Mouse (Mus musculus) layer of hippocampus, adult 9-11 months (tissue): ENCODE measurements around the gene Nos1ap.

Experiments used
- DNase-seq: peaks from one replicate; pipeline ENCODE4 v3.0.0; 2022

Nos1ap gene

DNA sequence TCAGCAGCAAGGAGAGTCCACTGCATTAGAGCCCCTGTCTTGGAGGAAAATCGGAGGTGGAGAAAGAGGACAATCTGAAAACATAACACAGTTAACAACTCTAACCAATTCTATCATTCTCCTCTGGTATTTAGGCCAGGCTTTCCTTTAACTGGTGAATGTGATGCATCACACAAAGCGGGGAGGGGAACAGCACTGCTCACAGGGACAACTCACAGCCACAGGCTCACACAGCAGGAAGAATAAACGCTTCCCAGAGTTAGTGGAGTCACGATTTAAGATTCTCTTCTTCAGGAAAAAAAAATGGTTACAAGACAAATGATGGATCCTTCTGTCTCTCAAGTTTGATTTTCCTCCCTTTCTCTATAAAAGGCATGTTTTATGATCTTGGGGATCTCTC, 187.0 kb downstream of the Nos1ap start:
- no peak for DNase-seq

DNA sequence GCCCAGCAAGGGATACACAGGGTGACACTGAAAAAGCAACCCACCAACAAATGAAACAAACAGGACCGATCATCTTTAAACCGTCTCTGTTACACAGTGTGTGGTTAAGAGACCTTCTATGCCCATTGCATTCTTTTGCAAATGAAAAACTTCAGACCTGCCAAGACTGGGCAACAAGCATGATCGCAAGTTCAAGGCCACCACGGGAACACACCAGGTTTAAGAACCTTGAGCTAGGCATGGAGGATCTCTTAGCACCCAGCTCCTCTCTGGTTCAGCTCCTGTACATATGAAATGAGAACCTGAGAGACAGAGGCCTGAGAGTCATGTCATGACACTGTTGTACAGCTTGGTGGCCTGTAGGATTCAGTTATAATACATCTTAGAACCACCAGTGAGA, 190.8 kb downstream of the Nos1ap start:
- DNase-seq = no peak

DNA sequence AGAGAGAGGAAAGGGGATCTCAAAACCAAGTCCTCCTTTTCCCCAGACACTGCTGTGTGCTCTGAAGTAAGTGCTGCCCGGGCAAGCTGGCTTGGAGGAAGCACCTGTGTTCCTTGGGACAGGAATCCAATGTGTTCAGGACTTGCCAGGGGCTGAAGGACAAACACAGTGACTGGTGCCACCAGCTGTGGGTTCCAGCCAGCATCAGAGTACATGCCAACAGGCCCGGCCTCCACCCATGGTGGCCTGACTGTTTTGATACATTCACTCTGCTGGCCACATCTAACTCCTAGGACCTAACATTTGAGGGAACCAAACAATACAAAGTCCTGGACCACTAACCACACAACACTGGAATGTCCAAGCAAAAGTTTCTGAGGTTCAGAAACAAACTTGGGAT, 194.6 kb downstream of the Nos1ap start:
- DNase-seq = no peak

DNA sequence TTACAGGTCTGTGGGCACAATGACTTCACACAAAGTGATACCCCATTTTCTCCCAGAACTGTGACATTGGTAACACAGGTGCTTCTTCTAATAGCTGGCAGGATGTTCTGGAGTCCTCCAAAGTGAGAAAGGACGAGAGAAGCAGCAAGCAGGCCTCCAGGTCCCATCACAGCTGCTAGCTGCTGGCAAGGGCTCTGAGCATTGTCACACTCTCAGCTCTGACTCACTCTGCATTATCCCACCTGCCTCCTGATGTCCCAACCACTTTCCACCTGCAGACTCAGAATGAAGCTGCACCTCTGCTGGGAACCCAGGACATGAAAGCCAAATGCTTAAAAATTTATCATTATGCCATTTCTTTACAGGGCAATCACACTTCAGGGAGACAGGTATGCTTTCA, 195.0 kb downstream of the Nos1ap start:
- no peak for DNase-seq

DNA sequence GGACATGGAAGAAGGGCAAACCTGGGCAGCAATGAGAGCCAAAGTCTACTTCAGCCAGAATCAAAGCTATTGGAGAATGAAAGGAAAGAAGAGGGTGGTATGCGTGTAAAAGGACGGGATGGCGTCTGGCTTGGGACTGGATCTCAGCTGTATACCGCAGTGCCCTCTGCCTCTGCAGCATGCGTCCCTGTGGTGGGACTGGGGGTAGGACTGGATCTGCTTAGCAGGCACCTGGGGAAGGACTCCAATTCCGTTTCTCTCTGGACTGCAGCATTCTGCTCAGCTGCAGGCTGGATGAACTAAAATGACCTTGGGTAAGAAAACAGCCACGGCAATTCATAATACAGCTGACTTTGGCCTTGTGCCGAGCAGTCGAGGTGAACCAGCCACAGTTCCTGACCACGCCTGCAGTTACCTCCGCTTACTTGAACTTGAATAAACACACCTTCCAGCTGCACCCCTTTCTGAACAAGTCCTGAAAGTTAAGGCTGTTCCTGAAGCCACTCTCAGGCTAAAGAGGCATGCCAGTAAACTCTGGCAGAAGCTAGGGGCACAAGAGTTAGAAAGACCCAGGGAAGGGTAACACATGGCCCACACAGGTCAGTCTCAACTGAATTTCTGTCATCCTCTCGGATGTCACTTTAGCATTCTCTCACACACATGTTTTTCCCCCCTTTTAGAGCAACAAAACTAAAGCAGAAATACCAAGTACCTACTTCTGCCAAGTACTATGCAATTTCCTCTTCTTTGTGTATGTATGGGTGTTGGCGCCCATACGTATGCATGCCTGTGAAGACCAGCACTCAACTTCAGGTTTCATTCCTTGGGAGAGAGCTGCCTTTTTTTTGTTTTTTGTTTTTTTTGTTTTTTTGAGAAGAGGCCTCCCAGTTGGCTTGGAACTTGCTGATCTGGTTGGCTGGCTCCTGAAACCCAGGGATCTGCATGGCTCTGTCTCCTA, 196.6 kb downstream of the Nos1ap start:
- no peak for DNase-seq

DNA sequence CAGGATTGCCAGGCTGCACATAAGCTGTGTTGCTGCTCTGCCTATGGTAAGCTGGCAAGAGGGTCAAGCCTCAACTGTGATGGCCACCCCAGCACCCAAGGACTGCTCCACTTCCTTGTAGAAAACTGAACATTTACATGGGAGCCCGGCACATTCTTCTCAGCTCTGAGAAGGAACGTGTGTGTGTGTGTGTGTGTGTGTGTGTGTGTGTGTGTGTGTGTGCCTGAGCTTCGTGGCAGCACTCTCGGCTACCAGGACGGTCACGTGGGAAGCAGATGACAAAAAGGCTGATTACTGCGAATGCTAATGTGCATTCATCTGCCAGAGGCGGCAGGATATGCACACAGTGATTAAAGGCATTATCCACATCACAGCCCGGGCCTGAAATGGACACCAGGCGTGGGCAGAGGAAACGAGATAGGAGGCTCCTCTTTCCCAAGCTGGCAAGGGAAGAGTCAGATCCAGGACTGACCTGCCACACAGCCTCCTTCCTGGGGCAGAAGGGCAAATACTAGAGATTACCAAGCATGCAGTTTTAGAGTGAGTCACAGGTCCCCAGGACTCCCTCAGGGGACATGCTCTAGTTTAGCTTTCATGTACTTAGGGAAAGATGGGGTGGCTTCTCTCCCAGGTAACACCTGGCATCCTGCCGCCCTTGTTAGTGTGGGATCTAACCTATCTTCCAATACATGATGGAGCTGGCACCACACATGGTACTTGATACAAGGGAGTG, 202.3 kb downstream of the Nos1ap start:
- peak; percentile 82 for DNase-seq

DNA sequence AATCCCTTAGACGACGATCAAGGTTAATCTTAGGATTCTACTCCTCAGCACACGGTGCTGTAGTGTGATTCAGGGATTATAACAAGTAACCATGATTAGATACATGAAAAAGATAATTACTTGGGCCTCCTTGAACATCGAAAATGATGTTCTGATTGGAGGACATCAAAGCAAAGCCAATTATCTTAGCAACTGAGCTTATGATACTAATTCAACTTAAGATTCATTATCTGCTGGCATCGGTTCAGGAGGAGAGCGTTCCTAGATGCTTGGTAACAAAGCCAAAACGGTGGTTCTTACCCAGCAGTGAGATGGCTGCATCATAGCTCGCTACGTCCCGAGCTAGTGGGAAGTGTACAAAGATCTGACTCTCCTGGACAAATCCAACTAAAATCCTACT, 204.2 kb downstream of the Nos1ap start:
- no peak for DNase-seq

DNA sequence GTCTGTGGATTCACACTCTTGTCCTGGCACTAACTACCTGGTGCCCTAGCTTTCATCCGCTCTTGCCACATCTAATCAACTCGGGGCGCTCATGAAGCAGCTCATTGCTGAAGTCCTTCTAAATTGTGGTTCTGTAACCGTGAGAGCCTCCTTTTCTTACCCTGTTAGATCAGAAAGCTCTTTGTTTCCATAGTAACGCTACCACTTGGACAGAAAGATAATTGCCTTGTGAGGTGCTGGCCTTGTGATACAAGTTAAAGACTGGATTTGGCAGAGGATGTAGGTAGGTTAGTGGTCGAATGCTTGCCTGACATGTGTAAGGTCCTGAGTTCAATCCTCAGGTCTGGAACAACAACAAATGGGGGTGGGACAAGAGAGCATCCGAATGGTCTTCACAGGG, 206.1 kb downstream of the Nos1ap start:
- DNase-seq = no peak

DNA sequence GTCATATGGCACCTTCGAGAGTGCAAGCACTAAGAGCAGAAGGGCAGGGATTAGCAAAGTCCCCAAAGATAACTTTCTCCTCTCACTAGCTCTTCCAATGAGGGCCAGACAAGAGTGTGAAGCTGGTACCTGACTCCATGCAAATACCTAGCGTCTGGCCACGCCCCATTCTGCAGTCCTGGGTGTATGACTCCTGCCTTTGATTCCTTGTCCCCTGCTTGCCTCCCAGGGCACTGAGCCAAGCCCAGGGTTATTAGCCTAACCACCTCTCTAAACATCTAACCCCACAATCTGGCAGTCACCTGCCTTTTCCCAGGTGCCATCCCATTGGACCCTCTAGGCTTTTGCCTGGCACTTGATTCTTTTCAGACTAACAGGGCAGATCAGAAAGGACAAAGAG, 208.2 kb downstream of the Nos1ap start:
- no peak for DNase-seq

DNA sequence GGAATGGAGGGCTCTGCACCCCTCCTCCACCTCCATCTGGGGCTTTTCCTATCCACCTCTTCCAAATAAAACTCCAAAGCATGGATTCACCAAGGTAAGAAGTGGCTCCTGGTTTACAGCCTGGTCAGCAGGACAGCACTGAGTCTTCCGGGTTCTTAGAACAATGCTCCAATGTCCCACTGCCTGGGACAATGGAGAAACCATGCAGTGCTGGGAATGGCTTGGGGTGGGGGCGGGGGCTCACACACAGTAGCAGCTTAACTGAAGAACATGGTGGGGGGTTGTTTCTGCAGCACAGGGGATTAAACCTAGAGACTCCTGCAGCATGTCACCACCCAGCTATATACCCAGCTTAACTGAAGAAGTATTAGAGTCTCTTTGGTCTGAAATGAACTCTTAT, 209.2 kb downstream of the Nos1ap start:
- no peak for DNase-seq

DNA sequence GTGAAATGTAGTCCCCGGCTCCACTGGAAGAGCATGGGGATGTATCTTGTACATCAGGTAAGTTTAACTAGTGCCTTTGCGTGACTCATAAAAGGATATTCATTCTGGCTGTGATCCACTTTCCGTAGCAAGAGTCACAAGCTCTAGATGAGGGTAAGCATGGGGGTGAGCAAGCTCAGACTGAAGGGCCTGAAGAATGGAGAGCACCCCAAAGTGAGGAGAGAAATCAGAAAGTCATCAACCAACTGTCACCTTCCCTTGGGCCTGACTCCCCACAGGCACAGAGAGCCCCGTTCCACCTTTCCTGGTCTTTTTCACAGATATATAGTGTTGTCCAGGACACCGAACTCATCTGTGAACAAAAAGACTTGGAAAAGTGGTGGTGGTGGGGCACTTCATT, 213.9 kb downstream of the Nos1ap start:
- DNase-seq = no peak

DNA sequence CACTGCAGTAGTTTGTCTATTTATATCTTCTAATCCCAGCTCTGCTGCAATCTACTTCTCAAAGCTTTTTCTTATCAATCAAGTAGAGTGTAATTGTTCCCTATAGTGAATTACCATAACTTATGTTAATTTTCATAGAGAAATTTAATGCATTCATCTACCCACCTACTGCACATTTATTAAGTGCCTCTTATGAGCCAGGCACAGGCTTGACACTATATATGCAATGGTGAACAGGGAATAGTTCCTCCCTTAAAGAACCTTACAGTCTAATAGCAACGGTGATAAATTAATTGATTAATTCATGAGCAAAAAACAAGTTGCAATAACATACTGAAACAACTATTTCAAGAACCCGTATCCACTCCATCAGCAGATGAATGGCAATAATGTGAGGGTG, 215.9 kb downstream of the Nos1ap start:
- no peak for DNase-seq

DNA sequence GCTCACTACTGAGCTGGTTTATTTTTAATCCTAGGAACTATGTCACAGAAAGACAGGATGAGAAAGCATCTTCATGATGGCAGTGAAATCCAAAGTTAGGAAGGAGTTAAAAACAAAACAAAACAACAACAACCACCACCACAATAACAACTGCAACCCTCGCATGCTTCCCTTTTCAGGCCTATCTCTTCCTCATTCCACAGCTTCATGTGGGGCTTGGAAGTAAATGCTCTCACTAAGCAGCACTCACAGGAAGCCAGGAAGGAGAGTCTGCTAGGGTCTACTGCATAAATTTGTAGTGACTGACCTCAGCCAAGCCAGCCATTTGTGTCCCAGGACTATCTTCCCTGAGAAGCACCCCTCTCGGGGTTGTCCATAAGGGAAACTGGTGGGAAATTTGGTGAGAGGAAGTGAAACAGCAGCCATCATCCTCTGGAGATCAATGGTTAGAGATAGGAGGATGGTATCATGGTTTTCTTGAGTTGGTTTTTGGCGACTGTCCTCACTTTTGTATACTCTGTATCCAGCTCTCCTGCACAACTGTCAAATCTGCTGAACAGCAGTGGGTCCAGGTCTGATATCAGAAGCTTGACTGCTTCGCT, 218.4 kb downstream of the Nos1ap start:
- DNase-seq = no peak

DNA sequence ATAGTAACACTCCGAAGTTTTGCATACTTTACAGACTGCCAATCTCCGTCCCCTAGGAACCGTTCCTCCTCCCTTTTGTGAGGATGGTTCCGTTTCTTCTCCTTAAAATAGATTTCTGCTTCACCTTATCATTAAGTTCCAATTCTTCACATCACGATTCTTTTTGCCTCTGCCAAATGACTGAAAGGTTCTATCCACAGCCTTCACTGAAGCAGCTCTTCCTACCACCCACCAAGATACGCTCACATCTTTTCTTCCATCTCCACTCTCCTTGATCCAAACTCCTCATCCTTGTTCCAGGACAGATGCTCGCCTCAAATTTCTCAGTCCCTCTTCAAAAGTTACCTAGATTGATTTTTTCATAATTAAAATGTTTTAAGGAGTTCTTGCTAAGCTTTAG, 220.8 kb downstream of the Nos1ap start:
- no peak for DNase-seq

DNA sequence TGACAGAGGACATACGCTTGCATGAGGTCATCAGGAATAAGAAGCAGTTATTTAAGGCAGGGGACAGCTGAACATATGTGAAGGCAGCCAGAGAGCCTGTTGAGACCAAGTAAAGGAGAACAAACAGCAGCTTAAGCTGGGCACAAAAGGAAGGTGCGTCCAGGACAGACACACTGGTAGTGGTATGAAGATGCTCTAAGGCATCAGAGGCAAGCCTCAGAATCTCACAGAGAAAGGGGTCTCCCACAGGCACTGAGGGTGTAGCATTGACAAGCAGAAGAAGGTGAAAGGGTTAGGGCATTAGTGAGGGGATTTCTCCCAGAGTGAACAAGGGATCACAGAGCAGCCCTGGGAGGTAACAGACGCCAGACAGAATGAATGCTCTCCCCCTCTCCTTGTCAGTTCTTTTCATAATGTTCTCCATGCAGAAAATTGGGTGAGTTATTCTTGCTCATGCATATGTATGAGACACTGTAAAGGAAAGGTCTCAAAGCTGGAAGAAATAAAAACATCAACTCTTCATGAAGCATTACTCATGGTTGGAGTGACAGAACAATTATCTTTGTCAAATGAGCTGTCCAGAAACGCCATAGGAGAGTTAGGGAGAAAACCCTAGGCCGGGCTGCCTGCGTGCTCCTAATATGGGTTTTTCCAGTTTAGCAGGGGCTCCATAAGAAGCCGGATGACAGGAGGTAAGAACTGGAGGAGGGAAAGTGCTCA, 222.5 kb downstream of the Nos1ap start:
- no peak for DNase-seq

DNA sequence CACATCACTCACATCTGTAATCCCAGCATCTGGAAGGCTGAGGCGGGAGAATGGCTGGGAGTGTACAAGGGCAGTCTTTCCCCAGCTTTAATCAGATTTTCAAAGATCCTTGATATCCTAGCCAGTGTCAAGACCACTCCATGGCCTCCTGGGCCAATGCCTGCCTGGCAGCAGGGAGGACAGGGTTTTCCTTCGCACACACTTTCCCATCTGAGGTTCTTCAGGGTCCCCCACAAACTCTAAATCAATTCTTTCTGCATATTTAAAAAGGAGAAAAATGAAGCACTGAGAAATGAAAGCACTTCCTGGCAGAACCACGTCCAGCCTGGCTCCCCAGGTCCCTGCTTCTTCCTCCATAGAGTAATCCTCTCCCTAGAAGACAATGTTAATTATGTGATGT, 225.9 kb downstream of the Nos1ap start:
- no peak for DNase-seq

DNA sequence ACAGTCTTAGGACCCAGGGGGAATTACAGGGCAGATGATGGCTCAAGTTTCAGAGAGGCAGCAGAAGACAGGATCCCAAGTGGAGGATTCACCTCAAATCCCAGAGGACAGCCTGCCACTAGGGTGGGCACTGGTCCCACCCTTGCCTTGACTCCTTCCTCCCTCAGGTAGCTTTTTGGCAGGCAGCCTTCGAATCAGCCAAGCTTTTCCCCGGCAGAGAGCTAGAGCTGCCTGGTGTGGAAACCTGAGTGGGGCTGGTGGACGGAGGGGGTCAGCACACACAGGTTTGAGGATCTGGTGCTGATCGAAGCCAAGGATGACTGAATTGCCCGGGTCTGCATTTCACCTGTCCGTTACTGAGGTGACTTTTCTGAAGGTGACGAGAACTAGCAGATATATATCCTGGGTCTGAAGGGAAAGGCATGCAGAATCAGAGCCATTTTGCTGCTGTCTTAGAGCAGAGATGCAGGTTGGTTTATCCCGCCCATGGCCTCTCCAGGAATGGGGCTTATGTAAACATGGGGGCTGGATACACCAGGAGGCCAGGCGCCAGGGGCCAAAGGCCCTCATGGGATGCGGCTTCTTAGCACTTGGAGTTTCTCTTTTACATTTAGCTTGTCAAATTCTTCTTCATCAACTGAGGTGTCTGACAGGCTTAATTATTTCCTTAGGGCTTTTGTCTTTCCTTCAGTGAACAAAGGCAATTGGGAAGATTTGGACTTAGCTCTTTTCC, 229.3 kb downstream of the Nos1ap start:
- DNase-seq = no peak

DNA sequence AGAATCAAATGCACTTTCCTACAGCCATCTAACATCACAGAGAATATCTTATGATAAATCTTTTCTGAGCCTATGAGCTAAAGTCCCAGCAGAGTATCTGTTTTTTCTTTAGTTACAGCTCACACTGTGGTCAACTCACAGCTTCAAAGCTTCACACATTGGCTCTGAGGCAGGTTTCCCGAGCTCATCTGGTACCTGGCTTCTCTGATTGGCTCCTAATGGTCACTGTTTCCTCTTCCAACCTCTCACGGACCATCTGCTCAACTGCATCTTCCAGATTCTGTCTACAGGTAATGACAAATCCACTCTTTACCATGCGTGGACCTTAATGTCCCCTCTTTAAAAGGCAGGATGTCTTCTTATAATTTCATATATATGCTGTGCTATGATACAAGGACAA, 236.3 kb downstream of the Nos1ap start:
- DNase-seq = no peak

DNA sequence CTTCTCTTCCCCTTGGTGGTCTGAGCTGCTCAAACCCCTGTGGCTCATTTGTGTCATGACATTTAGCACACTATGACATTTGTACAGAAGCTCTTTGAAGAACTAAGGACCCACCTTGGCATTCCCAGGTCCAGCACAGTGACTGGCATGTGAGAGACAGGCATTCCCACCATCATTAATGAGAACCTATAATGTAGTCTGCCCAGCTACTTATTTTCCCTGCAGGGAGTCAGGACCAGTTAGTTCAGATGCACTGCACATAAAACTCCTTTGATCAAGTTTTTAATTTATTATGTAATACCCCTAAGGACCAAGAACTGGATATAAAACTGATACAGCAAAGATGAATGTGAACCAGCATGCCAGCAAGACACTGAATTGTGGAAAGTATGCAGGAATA, 238.6 kb downstream of the Nos1ap start:
- DNase-seq = no peak

DNA sequence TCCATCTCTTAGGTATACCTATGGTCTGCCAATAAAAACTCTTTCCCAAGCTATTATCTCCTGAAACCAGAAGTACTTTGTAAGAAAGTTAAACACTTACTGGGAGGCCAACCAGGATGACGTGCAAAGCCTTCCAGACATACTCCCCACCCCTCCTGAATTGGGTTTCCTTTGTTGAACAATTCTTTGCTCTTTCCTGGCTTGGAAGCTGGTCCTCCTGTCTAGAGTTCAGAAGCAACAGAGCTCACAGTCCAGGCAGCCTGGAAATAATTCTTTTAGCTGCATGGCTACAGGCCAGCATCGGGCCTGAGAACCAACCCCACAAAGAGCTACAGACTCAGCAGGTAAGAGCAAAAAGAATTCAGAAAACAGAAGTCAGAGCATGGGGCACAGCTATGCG, 243.4 kb downstream of the Nos1ap start:
- DNase-seq = no peak

DNA sequence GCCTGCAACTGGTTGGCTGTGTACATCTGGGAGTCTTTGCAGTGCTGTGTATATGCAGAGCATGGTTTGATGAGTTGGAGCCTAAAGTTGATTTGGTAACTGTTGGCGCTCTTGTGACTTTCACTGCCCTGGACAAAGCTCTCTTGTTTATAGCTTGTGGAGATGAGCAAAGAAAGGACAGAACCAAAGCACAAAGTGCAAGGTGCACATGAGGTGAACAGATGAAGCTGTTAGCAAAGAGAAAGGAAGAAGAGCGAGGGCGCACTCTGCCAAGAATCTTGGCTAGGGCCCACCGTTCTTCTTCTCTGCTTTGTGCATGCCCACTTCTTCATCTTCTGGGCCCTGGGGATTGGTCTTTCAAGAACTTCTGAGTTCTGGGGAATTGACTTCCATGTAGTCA, 245.8 kb downstream of the Nos1ap start:
- no peak for DNase-seq

DNA sequence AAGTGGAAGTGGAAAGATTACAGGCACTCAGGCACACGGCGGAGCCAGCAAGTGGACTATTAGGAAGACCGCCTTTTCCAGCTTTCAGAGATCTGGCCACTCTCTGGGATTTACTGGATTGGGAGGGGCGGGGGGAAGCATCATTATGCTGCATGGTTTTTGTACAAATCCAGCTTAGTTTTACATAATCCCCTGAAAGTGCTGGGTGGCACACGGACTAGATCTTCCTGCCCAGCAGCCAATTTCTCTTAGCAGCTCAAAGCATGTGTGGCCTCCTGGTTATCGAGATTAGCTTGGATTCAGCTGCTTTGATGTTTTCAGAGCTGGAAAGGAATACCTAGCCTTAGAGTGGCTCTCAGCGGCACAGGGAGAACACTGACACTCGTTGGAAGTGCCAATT, 246.6 kb downstream of the Nos1ap start:
- no peak for DNase-seq

DNA sequence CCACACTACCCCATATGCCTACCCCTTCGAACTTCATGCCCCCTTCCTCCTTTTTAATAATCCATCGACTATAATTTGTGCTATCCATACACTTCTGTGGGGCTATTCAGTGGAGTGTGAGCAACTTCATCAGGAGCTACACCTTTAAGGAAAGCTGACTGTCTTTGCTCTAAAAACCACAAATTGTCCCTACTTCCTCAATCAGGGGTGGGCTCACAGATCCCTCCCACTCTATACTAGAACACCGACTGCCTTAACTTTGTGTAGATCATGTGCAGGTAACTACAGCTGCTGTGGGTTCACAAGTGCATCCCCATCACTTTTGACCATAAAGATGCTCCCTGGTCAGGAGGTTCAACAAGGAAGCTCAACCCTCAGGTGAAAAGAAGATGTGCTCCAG, 249.7 kb downstream of the Nos1ap start:
- no peak for DNase-seq
